Mouse (Mus musculus): ENCODE results near the gene Hydin.

DNA sequence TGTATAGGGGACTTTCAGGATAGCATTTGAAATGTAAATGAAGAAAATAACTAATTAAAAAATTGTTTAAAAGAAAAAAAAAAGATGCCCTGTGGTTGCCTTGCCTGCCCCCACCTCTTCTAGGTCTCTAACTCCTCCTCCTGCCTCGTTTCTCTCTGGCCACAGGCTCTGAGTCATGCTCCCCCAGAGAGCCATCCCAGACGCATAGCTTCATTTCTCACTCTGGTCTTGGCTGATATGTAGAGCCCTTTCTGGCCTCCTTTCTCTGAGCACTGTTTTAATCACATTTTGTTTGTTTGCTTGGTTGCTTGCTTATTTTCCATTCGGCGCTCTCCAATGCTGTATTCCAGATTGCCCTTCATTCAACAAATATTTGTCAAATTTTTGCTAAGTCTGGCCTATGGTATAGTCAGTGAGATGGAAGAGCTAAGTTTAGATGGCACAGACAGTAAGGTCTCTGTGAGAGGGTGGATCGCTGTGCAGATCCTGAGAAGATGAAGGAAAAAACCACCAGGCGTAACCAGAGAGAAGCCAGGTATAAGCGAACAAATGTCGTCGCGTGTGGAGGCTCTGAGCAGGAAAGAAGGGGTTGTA, 57.3 kb downstream of the Hydin start:
- TF ChIP-seq CTCF (IDR thresholded peaks at IDR 0.05; ENCODE audit: borderline replicate concordance, insufficient read depth, low read length): no peak
- TF ChIP-seq POLR2A (IDR thresholded peaks at IDR 0.05; ENCODE audit: low read depth, low read length): no peak

All from embryonic fibroblast, embryonic 13.5 days (primary cell).